Mouse (Mus musculus): ENCODE results near the gene Rmnd5b.

The Rmnd5b gene

GRCm38 (mm10) chr11:51591915-51592314 lies 43.8 kb downstream of the Rmnd5b start:
- no peak for DNase-seq (ENCODE audit: low read depth)

GRCm38 (mm10) chr11:51591168-51591567 lies 44.5 kb downstream of the Rmnd5b start:
- DNase-seq (ENCODE audit: low read depth) = no peak

GRCm38 (mm10) chr11:51590002-51590401 lies 45.7 kb downstream of the Rmnd5b start:
- no peak for DNase-seq (ENCODE audit: low read depth)

- DNase-seq (ENCODE audit: low read depth) = no peak
These were observed 46.9 kb downstream of the Rmnd5b start for GRCm38 (mm10) chr11:51588833-51589232.

DNA sequence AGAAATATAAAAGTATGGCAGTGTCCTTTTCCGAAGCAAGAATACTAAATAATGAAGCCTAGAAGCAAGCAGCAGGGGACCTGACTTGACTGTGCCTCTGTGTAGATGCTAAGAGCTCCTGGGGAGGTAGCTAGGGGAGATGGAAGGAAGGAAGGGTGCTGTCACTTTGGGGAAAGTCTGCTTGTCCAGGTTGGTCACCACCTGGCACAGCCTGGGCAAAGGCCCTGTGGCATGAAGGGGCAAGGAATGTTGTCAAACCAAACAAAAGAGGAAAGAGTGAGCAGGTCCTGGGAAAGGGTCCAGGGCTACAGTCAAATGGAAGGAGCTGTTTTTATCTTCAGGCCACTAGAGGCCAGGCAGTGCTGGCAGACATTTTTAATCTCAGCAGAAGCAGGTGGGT lies 48.6 kb downstream of the Rmnd5b start:
- no peak for DNase-seq (ENCODE audit: low read depth)

DNA sequence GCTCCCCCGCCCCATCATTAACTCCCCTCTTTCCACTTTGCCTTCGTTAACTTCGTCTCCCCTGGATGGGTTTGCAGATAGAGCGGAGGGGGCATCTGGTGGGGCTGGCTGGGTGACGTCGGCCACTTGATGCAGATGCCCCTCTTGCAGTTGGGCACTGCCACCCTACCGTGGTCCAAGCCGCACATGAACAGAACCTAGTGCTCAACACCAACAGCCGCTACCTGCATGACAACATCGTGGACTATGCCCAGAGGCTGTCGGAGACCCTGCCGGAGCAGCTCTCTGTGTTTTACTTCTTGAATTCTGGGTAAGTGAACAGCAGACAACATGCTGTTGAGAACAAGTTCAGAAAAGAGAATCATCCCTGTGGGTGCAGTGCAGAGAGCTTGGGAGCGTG lies 49.3 kb downstream of the Rmnd5b start:
- no peak for DNase-seq (ENCODE audit: low read depth)

DNA sequence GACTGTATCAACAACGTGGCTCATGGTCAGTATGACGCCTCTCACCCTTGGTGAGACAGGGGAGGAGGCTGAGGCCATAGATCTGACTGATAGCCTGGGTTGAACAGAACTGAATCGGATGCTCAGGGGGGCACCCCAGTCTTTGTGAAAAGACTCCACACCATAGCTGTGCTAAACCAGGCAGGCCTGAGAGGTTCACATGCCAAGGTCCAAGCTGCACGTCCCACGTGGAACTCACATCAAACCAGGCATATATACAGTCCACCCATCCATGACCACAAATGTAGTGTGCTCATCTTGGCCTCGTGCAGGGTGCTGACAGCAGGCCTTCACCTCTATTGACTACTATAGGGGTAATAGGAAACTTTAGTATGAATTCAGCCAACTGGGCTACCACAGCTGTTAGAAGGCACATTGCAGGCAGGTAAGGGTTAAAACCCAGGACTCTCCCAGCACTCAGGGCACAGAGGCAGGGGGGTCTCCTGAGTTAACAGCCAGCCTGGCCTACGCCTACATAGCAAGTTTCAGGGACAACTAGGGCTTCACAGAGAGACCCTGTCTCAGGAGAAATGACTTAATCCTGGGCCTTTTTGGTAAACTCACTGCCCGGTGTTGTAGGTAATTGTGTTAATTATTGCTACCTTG lies 50.0 kb downstream of the Rmnd5b start:
- no peak for DNase-seq (ENCODE audit: low read depth)

DNA sequence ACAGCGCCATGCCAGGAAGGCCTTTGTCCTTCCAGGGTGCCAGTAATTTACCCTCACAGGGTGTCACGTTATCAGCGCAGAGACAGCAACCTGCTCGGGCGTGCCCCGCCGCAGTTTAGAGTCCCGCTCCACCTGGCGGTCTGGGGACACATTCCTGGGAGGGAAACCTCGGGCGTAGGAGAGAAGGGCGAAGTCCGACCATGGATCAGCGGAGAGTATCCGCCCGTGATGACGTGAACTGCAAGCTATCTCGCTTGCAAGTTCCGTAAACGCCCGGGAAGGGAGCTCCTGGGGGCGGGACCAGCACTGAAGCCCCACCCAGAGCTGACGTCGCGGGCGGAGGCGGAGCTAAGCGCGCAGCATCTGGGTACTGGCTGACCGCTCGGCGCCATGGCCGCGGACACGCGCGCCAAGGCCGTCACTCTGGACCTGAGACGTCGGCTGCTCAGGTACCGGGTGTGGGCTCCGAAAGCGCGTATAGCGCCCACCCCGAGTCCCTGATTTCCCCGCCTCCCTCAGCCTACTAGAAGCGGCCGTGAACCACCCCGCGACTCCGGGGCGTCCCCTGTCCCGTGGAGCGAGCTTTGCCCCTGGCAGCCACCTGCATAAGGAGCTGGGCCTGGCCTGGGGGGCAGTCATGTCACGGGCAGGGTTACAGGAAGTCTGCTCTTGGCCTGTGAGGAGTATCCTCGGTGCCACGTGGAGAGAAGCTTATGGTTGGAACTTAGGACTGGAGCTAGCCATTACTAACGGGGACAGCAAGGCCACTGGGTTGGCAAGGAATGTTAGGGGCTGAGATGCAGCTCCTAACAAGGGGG lies 51.1 kb downstream of the Rmnd5b start, which contains the start of gene Phykpl:
TSS of gene Phykpl (plus strand) at position 327 of the 818 bp plus-strand sequence.
- DNase-seq (ENCODE audit: low read depth) = peak; percentile 97

DNA sequence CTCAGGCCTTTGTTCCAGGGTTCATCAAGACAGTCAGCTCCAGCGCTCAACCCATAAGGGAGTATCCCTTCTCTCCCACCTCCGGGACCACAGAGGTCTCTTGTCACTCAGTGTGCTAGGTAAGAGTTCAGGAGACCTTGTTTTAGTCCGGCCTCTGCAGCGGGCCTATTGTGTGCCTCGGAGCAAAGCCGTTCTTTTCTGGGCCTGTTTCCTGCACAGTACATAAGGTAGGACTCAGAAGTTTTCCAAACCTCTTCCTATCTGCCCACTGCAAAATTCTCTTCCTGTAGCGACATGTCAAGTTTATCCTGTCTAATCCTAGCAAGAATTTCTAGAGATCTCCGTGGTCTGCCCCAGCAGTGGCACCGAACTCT lies 51.7 kb downstream of the Rmnd5b start:
- no peak for DNase-seq (ENCODE audit: low read depth)

GRCm38 (mm10) chr11:51582713-51583112 lies 53.0 kb downstream of the Rmnd5b start:
- DNase-seq (ENCODE audit: low read depth) = peak; percentile 85

DNA sequence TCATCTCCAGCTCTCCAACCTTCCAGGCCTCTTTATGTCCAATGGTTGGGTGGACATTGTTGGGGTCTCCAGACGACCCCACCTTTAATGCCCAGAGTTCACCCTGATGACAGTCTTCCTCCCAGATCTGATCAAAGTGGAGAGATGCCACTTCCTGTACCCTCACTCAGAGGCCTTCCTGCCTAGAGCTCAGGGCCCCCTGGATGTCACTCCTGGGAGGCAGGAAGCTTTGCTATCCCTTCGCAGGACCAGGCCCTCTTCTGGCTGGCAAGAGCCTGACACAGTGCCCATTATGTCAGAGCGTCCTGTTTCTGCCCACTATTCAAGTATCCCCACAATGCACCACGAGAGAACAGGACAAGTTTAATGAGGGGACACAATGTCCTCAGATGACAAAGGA lies 56.7 kb downstream of the Rmnd5b start:
- DNase-seq (ENCODE audit: low read depth) = no peak

DNA sequence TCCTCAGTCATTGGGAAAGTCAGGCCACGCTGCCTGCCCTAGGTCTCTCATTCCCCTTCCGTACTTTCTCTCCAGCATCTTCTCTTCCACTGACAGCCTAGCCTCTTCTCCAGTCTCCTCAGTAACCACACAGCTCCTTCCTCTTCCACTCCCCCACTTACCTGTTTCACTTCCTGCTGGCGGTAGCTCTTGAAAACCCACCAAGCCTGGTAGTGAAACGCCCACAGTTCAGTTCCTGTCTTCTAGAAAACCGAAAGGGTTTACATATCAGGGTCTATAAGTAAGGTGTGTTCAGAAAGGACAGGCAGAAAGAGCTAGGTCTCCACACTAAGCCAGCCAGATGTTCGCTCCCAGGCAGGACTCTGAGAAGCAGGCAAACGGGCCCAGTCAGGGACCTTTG lies 58.1 kb downstream of the Rmnd5b start:
- DNase-seq (ENCODE audit: low read depth) = no peak

DNA sequence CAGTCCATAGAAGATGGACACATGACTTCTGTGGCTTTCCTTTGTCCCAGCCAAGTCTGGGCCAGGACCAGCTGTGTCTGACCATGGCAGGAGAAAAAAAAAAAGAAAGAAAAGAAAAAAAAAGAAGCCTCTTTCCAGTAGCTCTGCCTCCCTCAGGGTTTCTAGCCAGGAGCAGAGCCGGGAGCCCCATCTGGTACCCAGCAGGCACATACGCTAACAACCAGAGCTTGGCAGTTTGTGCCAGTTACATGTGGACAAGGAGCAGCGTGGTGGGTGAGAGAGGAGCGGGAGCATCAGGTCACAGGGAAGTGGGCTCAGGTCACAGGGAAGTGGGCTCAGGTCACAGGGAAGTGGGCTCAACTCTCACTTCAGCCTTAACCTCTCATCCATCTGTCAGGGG lies 59.2 kb downstream of the Rmnd5b start:
- no peak for DNase-seq (ENCODE audit: low read depth)

Measured in 416B (cell line).